Mouse (Mus musculus): ENCODE measurements around the gene Pogz. TPM values are rescaled to one million over a fixed set of nuclear protein-coding genes. Genes with fewer than 3 reads are reported as not detected.

Pogz gene
- polyA plus RNA-seq, 1 experiment from 2014 or later: 4.8 TPM

- H3K4me3 ChIP-seq (ENCODE audit: low read depth, low read length): peak overlapping the region; percentile 90
- no peak for TF ChIP-seq CTCF (IDR thresholded peaks at IDR 0.05; ENCODE audit: low read depth)
- peak overlapping the region; percentile 72 for H3K4me2 ChIP-seq (replicated peaks; ENCODE audit: low read depth)
- no peak for ATAC-seq
- WGBS: 5% methylated on average over 9 of the region's 9 CpGs
- no peaks in the 10 kb centered on the region for H3K4me1 ChIP-seq (replicated peaks; ENCODE audit: control insufficient read depth, insufficient read depth, low read length)
- H3K9me3 ChIP-seq (ENCODE audit: control insufficient read depth): no peaks in the 10 kb centered on the region
- H3K27me3 ChIP-seq (replicated peaks; ENCODE audit: control insufficient read depth, insufficient read depth, low read length): no peaks in the 10 kb centered on the region
- peak overlapping the region; percentile 90 for H3K9ac ChIP-seq (ENCODE audit: low read depth, low read length)
- peak overlapping the region; percentile 99 for H3K27ac ChIP-seq (ENCODE audit: low read depth, low read length)
- H3K36me3 ChIP-seq (ENCODE audit: control insufficient read depth, insufficient read depth): no peaks in the 10 kb centered on the region
These were observed 1.3 kb downstream of the Pogz start for GRCm38 (mm10) chr3:94838631-94839030.

- ATAC-seq: no peak
- WGBS: 60% methylated on average over 5 of the region's 5 CpGs
- Histone ChIP-seq H3K9me3 (ENCODE audit: control insufficient read depth) (no peaks in the 10 kb centered on the region), H3K4me1 (replicated peaks; ENCODE audit: control insufficient read depth, insufficient read depth, low read length) (no peaks in the 10 kb centered on the region), H3K27me3 (replicated peaks; ENCODE audit: control insufficient read depth, insufficient read depth, low read length) (no peaks in the 10 kb centered on the region), H3K9ac (ENCODE audit: low read depth, low read length) (peak overlapping the region; percentile 90; the same call in 1 of the 2 replicates), H3K36me3 (ENCODE audit: control insufficient read depth, insufficient read depth) (no peaks in the 10 kb centered on the region), H3K4me2 (replicated peaks; ENCODE audit: low read depth) (peak overlapping the region; percentile 72), H3K27ac (ENCODE audit: low read depth, low read length) (no peak overlapping the region), H3K4me3 (ENCODE audit: low read depth, low read length) (peak overlapping the region; percentile 90)
- no peak for TF ChIP-seq CTCF (IDR thresholded peaks at IDR 0.05; ENCODE audit: low read depth)
These were observed 1.7 kb downstream of the Pogz start for GRCm38 (mm10) chr3:94839101-94839500.

- 69% methylated on average over 2 of the region's 2 CpGs for WGBS
- no peak overlapping the region for H3K4me2 ChIP-seq (replicated peaks; ENCODE audit: low read depth)
These were observed 10.0 kb downstream of the Pogz start for GRCm38 (mm10) chr3:94847382-94847781.

GRCm38 (mm10) chr3:94849338-94849737 lies 12.0 kb downstream of the Pogz start:
- ATAC-seq: 0 out of 2 replicates have a peak, but pooled peaks have one; percentile 33
- Histone ChIP-seq H3K4me1 (replicated peaks; ENCODE audit: control insufficient read depth, insufficient read depth, low read length) (no peaks in the 10 kb centered on the region), H3K9me3 (ENCODE audit: control insufficient read depth) (no peaks in the 10 kb centered on the region)

More at GRCm38 (mm10) chr3:94847382-94847781, 10.0 kb downstream of the Pogz start:
- no peaks in the 10 kb centered on the region for H3K27me3 ChIP-seq (replicated peaks; ENCODE audit: control insufficient read depth, insufficient read depth, low read length)
- H3K36me3 ChIP-seq (ENCODE audit: control insufficient read depth, insufficient read depth): no peaks in the 10 kb centered on the region
- no peak for ATAC-seq
- no peak for TF ChIP-seq CTCF (IDR thresholded peaks at IDR 0.05; ENCODE audit: low read depth)
- no peak overlapping the region for H3K4me3 ChIP-seq (ENCODE audit: low read depth, low read length)
- no peak overlapping the region for H3K27ac ChIP-seq (ENCODE audit: low read depth, low read length)
- H3K4me1 ChIP-seq (replicated peaks; ENCODE audit: control insufficient read depth, insufficient read depth, low read length): no peaks in the 10 kb centered on the region
- no peaks in the 10 kb centered on the region for H3K9me3 ChIP-seq (ENCODE audit: control insufficient read depth)
- H3K9ac ChIP-seq (ENCODE audit: low read depth, low read length): no peak overlapping the region

GRCm38 (mm10) chr3:94851731-94852130 lies 14.4 kb downstream of the Pogz start:
- no peaks in the 10 kb centered on the region for H3K27me3 ChIP-seq (replicated peaks; ENCODE audit: control insufficient read depth, insufficient read depth, low read length)
- TF ChIP-seq CTCF (IDR thresholded peaks at IDR 0.05; ENCODE audit: low read depth): no peak
- peaks cover 13% of the 10 kb centered on the region for H3K36me3 ChIP-seq (ENCODE audit: control insufficient read depth, insufficient read depth)
- no peak overlapping the region for H3K4me3 ChIP-seq (ENCODE audit: low read depth, low read length)
- H3K4me1 ChIP-seq (replicated peaks; ENCODE audit: control insufficient read depth, insufficient read depth, low read length): no peaks in the 10 kb centered on the region
- H3K27ac ChIP-seq (ENCODE audit: low read depth, low read length): no peak overlapping the region
- H3K9ac ChIP-seq (ENCODE audit: low read depth, low read length): no peak overlapping the region
- ATAC-seq: no peak
- H3K4me2 ChIP-seq (replicated peaks; ENCODE audit: low read depth): no peak overlapping the region
- no peaks in the 10 kb centered on the region for H3K9me3 ChIP-seq (ENCODE audit: control insufficient read depth)
- WGBS: 53% methylated on average over 3 of the region's 3 CpGs

More at GRCm38 (mm10) chr3:94849338-94849737, 12.0 kb downstream of the Pogz start:
- no peak overlapping the region for H3K4me2 ChIP-seq (replicated peaks; ENCODE audit: low read depth)
- no peak overlapping the region for H3K27ac ChIP-seq (ENCODE audit: low read depth, low read length)
- no peak overlapping the region for H3K4me3 ChIP-seq (ENCODE audit: low read depth, low read length)
- peak; percentile 74 for TF ChIP-seq CTCF (IDR thresholded peaks at IDR 0.05; ENCODE audit: low read depth)
- H3K36me3 ChIP-seq (ENCODE audit: control insufficient read depth, insufficient read depth): no peaks in the 10 kb centered on the region
- H3K9ac ChIP-seq (ENCODE audit: low read depth, low read length): no peak overlapping the region
- WGBS: 9% methylated on average over 1 of the region's 1 CpGs
- no peaks in the 10 kb centered on the region for H3K27me3 ChIP-seq (replicated peaks; ENCODE audit: control insufficient read depth, insufficient read depth, low read length)

- Histone ChIP-seq H3K9ac (ENCODE audit: low read depth, low read length) (no peak overlapping the region), H3K4me2 (replicated peaks; ENCODE audit: low read depth) (no peak overlapping the region), H3K36me3 (ENCODE audit: control insufficient read depth, insufficient read depth) (peaks cover 13% of the 10 kb centered on the region), H3K9me3 (ENCODE audit: control insufficient read depth) (no peaks in the 10 kb centered on the region), H3K4me3 (ENCODE audit: low read depth, low read length) (no peak overlapping the region), H3K27ac (ENCODE audit: low read depth, low read length) (no peak overlapping the region), H3K27me3 (replicated peaks; ENCODE audit: control insufficient read depth, insufficient read depth, low read length) (no peaks in the 10 kb centered on the region), H3K4me1 (replicated peaks; ENCODE audit: control insufficient read depth, insufficient read depth, low read length) (no peaks in the 10 kb centered on the region)
- 77% methylated on average over 3 of the region's 3 CpGs for WGBS
- ATAC-seq: no peak
- no peak for TF ChIP-seq CTCF (IDR thresholded peaks at IDR 0.05; ENCODE audit: low read depth)
These were observed 14.8 kb downstream of the Pogz start for GRCm38 (mm10) chr3:94852215-94852614.

- H3K36me3 ChIP-seq (ENCODE audit: control insufficient read depth, insufficient read depth): peaks cover 52% of the 10 kb centered on the region
- no peaks in the 10 kb centered on the region for H3K9me3 ChIP-seq (ENCODE audit: control insufficient read depth)
- 65% methylated on average over 2 of the region's 2 CpGs for WGBS
- ATAC-seq: no peak
- H3K4me1 ChIP-seq (replicated peaks; ENCODE audit: control insufficient read depth, insufficient read depth, low read length): no peaks in the 10 kb centered on the region
- no peak overlapping the region for H3K4me3 ChIP-seq (ENCODE audit: low read depth, low read length)
- no peak for TF ChIP-seq CTCF (IDR thresholded peaks at IDR 0.05; ENCODE audit: low read depth)
- H3K27me3 ChIP-seq (replicated peaks; ENCODE audit: control insufficient read depth, insufficient read depth, low read length): no peaks in the 10 kb centered on the region
- H3K4me2 ChIP-seq (replicated peaks; ENCODE audit: low read depth): no peak overlapping the region
- H3K27ac ChIP-seq (ENCODE audit: low read depth, low read length): no peak overlapping the region
- H3K9ac ChIP-seq (ENCODE audit: low read depth, low read length): no peak overlapping the region
These were observed 22.1 kb downstream of the Pogz start for GRCm38 (mm10) chr3:94859471-94859870.

Data from intestine, postnatal 0 days (tissue).